24 mouse cellular contexts compared by ENCODE assay signal in the genomic region with DNA sequence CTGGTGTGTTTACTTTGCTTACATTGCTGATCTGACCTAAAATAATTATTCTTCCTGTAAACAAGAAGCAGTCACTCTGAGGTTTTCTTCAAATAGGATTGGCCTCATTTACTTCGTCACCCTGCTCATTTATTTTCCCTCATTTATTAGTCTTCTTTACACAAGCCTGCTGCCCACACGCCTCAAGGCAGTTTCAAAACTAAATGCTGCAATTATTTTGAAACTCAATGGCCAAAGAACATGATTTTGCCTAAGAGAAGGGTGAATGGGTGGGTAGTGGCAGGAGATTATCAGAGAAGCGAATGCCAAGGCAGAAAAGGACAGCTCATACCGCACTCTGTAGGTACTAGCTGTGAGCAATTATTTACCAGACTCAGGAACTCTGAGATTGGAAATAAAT.
"Had no signal": no experiment of that assay in that cellular context is flagged by ENCODE, and none has a peak within 500 bp of the region (broad histone marks: within the 10 kb centered on the region; RNA-seq: fewer than 3 reads in every experiment).

No protein-coding gene starts in this region.

- H3K4me1 ChIP-seq: heart, embryonic 12.5 days; hindbrain, embryonic 10.5 days; hindbrain, embryonic 12.5 days had no signal

- H3K4me2 ChIP-seq: heart, embryonic 12.5 days; hindbrain, embryonic 12.5 days; hindbrain, embryonic 14.5 days; intestine, embryonic 15.5 days; limb, embryonic 12.5 days had no signal

- H3K9ac ChIP-seq: forebrain, postnatal 0 days; heart, embryonic 12.5 days; hindbrain, embryonic 12.5 days; hindbrain, embryonic 14.5 days; intestine, embryonic 15.5 days; limb, embryonic 12.5 days had no signal

- H3K27ac ChIP-seq: hindbrain, embryonic 10.5 days; hindbrain, embryonic 12.5 days; hindbrain, embryonic 14.5 days; intestine, embryonic 15.5 days; layer of hippocampus, adult 2 months; left cerebral cortex, adult 2 months; limb, embryonic 10.5 days; limb, embryonic 12.5 days had no signal

- ATAC-seq: forebrain, postnatal 0 days; hindbrain, embryonic 16.5 days; inflammation-experienced regulatory T-cells, adult 6 months; intestine, embryonic 15.5 days had no signal

- H3K9me3 ChIP-seq: hindbrain, embryonic 12.5 days; intestine, embryonic 15.5 days; limb, embryonic 10.5 days had no signal

- H3K4me3 ChIP-seq: heart, embryonic 12.5 days; hindbrain, embryonic 10.5 days; hindbrain, embryonic 12.5 days; intestine, embryonic 15.5 days; layer of hippocampus, adult 2 months; left cerebral cortex, adult 2 months; limb, embryonic 10.5 days; limb, embryonic 12.5 days had no signal

- DNase-seq: forebrain, postnatal 0 days; gastrocnemius, postnatal 14 days; gastrocnemius, postnatal 36 days; heart, adult 18-20 months; heart, postnatal 10 days; heart, postnatal 4 days; kidney, adult 11 months; kidney, adult 2 months; kidney, adult 9 months; kidney, postnatal 10 days; kidney, postnatal 25 days; kidney, postnatal 4 days; liver had no signal

- H3K27me3 ChIP-seq: heart, embryonic 12.5 days; hindbrain, embryonic 12.5 days; intestine, embryonic 15.5 days; limb, embryonic 12.5 days had no signal

- H3K36me3 ChIP-seq: heart, embryonic 12.5 days; hindbrain, embryonic 10.5 days; hindbrain, embryonic 12.5 days; intestine, embryonic 15.5 days; limb, embryonic 10.5 days; limb, embryonic 12.5 days had no signal
